Mouse (Mus musculus): ENCODE data around the gene Bcorl1. TPM values are rescaled to one million over a fixed set of nuclear protein-coding genes. Genes with fewer than 3 reads are reported as not detected.

Gene Bcorl1
- polyA plus RNA-seq, 1 experiment: 1.9 TPM

DNA sequence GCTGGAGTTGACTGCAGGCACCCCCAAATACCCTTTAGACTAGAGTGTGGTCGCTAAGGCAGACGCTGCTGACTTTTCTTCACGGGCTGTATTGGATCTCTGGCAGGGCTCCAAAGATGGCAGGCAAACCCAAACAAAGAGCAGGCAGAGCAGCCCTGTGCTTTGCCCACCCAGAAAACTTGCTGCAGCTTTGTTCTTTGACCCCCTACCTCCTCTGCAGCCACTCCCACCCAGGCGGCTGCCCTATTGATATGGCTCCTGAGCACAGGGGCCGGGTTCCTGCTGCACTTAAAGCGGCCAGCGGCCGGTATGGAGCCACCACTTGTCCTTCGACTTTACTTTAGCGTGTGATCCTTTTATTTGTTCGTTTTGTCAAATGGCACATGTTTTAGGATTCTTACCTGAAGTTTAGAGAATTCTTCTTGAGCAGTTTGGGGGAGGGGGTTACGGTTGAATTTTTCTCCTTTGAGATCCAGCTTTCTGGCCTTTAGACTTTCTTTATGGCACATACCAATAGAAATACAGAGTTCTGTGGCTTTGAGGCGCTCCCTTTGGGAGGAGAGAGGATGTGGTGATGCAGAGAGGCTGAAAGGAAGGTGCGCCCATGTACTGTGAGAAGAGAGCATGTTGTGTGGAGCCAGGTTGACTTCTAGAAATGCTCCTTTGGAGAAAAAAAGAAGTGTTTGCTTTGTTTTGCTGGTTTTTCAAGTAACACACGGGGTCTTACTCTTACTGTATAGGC is 24.8 kb downstream of the Bcorl1 start:
- Histone ChIP-seq H3K4me3 (replicated peaks) (no peak overlapping the region), H3K4me1 (ENCODE audit: control insufficient read depth) (no peaks in the 10 kb centered on the region), H3K9me3 (ENCODE audit: control insufficient read depth, low read length) (no peaks in the 10 kb centered on the region), H3K36me3 (ENCODE audit: control insufficient read depth) (peaks cover 96% of the 10 kb centered on the region), H3K27me3 (ENCODE audit: control insufficient read depth) (no peaks in the 10 kb centered on the region)
- TF ChIP-seq TAL1 (IDR thresholded peaks at IDR 0.05; ENCODE audit: low read length) (no peak), GATA1 (IDR thresholded peaks at IDR 0.05; ENCODE audit: low read length) (no peak)

DNA sequence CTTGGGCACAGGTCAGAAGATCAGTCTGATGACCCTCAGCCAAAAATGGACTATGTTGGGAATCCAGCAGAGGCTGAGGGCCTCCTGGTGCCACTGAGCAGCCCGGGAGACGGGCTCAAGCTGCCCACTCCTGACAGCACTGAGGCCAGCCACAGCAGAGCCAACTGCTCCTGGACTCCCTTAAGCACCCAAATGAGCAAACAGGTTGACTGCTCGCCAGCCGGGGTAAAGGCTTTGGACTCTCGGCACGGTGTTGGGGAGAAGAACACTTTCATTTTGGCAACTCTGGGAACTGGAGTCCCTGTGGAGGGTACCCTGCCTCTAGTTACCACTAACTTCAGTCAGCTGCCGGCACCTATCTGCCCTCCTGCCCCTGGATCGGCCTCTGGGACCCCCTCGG is 26.7 kb downstream of the Bcorl1 start:
- TF ChIP-seq TAL1 (IDR thresholded peaks at IDR 0.05; ENCODE audit: low read length): no peak
- TF ChIP-seq GATA1 (IDR thresholded peaks at IDR 0.05; ENCODE audit: low read length): no peak
- H3K4me1 ChIP-seq (ENCODE audit: control insufficient read depth): no peaks in the 10 kb centered on the region
- H3K36me3 ChIP-seq (ENCODE audit: control insufficient read depth): peaks cover 98% of the 10 kb centered on the region
- H3K4me3 ChIP-seq (replicated peaks): no peak overlapping the region
- H3K27me3 ChIP-seq (ENCODE audit: control insufficient read depth): no peaks in the 10 kb centered on the region
- H3K9me3 ChIP-seq (ENCODE audit: control insufficient read depth, low read length): no peaks in the 10 kb centered on the region

DNA sequence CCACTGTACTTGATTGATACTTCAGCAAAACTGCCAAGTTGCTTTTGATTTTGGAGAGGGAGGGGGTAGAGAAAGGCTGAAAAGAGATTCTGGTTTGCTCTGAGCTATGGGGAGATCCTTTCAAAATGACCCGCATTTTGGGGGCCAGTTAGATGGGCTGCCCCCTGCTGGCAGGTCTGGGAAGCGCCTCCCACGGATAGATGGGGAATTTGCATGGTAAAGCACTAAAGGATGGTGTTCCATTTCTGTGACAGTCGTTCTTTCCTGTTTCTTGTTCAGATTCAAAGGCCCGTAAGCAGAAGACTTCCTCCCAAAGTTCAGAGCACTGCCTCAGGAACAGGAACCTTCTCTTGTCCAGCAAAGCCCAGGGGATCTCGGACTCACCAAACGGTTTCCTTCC is 42.5 kb downstream of the Bcorl1 start:
- no peaks in the 10 kb centered on the region for H3K9me3 ChIP-seq (ENCODE audit: control insufficient read depth, low read length)
- H3K4me1 ChIP-seq (ENCODE audit: control insufficient read depth): no peaks in the 10 kb centered on the region
- H3K4me3 ChIP-seq (replicated peaks): no peak overlapping the region
- peaks cover 93% of the 10 kb centered on the region for H3K36me3 ChIP-seq (ENCODE audit: control insufficient read depth)
- no peak for TF ChIP-seq TAL1 (IDR thresholded peaks at IDR 0.05; ENCODE audit: low read length)
- no peak for TF ChIP-seq GATA1 (IDR thresholded peaks at IDR 0.05; ENCODE audit: low read length)
- H3K27me3 ChIP-seq (ENCODE audit: control insufficient read depth): no peaks in the 10 kb centered on the region

DNA sequence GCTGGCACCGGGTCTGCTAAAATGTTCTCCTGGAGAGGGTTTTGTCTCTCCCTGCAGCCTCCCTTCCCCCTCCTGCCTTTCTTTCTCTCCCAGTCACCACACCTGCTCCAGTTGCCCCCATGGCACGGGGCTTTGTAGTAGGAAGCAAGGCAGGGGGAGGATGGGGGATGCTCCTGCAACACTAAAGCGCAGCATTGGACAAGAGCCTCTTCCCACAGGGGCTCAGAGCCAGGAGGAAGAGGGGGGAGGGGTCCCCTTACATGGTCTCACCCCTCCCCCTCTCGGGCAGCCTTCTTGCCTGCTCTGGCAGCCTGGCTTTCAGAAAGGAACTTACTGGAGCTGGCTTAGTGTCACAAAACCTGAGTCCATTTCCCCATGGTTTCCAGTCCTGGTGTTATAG is 44.8 kb downstream of the Bcorl1 start:
- no peak for TF ChIP-seq GATA1 (IDR thresholded peaks at IDR 0.05; ENCODE audit: low read length)
- no peak for TF ChIP-seq TAL1 (IDR thresholded peaks at IDR 0.05; ENCODE audit: low read length)
- no peaks in the 10 kb centered on the region for H3K4me1 ChIP-seq (ENCODE audit: control insufficient read depth)
- peaks cover 94% of the 10 kb centered on the region for H3K36me3 ChIP-seq (ENCODE audit: control insufficient read depth)
- no peaks in the 10 kb centered on the region for H3K9me3 ChIP-seq (ENCODE audit: control insufficient read depth, low read length)
- no peaks in the 10 kb centered on the region for H3K27me3 ChIP-seq (ENCODE audit: control insufficient read depth)
- H3K4me3 ChIP-seq (replicated peaks): no peak overlapping the region

DNA sequence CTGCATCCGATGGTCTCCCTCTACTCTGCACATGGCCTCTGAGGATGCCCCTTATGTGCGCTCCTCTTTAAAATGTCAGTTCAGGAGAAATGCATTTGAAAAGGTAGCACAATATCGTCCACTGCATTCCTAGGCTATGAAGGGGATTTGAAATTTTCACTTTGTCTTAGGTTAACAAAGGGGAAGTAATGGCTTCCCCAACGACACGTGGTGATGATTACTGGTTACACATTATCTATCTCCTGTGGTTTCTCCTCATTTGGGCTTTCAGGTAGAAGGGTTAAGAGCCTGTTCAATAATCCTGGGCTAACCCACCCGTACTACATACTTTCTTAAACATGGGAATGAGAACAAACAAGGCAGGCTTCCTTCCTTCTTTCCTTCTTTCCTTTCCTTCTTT is 48.2 kb downstream of the Bcorl1 start:
- Histone ChIP-seq H3K9me3 (ENCODE audit: control insufficient read depth, low read length) (no peaks in the 10 kb centered on the region), H3K4me3 (replicated peaks) (no peak overlapping the region), H3K4me1 (ENCODE audit: control insufficient read depth) (no peaks in the 10 kb centered on the region), H3K27me3 (ENCODE audit: control insufficient read depth) (no peaks in the 10 kb centered on the region), H3K36me3 (ENCODE audit: control insufficient read depth) (peaks cover 96% of the 10 kb centered on the region)
- TF ChIP-seq TAL1 (IDR thresholded peaks at IDR 0.05; ENCODE audit: low read length) (no peak), GATA1 (IDR thresholded peaks at IDR 0.05; ENCODE audit: low read length) (no peak)

DNA sequence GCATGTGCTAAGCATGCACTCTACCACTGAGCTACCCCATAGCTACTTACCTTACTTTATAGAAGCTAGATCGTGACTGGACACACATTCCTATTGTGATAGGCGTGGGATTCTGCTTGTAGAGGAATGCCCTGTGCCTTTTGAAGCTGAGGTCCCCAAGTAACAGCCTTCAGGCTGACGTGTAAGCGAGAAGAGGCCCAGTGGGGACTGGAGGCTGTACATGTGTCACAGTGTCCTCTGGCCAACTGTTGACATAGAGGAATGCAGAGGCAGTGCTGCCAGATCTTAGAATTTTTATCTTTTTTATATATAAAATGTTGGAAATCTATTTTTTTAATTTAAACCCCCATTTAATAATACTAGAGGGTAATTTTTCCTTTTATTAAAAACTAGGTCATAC is 58.8 kb downstream of the Bcorl1 start:
- H3K4me3 ChIP-seq (replicated peaks): no peak overlapping the region
- no peaks in the 10 kb centered on the region; the same call in 1 of the 2 replicates for H3K9me3 ChIP-seq (ENCODE audit: control insufficient read depth, low read length)
- TF ChIP-seq GATA1 (IDR thresholded peaks at IDR 0.05; ENCODE audit: low read length): no peak
- TF ChIP-seq TAL1 (IDR thresholded peaks at IDR 0.05; ENCODE audit: low read length): no peak
- no peaks in the 10 kb centered on the region for H3K27me3 ChIP-seq (ENCODE audit: control insufficient read depth)
- H3K4me1 ChIP-seq (ENCODE audit: control insufficient read depth): no peaks in the 10 kb centered on the region
- H3K36me3 ChIP-seq (ENCODE audit: control insufficient read depth): peaks cover 93% of the 10 kb centered on the region

DNA sequence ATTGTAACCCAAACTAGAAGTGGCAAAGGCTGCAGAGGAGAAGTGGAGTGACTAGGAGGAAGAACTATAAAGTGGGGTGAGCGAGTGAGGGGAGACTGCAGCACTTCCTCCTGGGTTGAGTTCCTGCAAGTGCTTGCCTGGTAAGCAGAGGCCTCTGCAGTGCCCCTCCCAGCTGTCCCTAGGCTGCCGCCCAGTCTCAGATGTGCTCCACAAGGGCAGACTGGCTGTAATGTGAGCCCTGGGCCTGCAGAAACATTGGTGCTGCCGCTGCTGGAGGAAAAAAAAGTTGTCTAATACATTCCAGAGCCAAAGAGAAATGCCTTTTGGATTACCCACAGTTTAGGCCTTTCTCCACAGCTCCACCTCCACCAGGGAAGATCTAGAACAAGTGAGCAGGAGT is 64.0 kb downstream of the Bcorl1 start:
- Histone ChIP-seq H3K4me1 (ENCODE audit: control insufficient read depth) (peaks cover 13% of the 10 kb centered on the region), H3K9me3 (ENCODE audit: control insufficient read depth, low read length) (no peaks in the 10 kb centered on the region; the same call in 1 of the 2 replicates), H3K4me3 (replicated peaks) (no peak overlapping the region), H3K27me3 (ENCODE audit: control insufficient read depth) (no peaks in the 10 kb centered on the region; the same call in 1 of the 2 replicates), H3K36me3 (ENCODE audit: control insufficient read depth) (peaks cover 71% of the 10 kb centered on the region)
- TF ChIP-seq GATA1 (IDR thresholded peaks at IDR 0.05; ENCODE audit: low read length): no peak
- no peak for TF ChIP-seq TAL1 (IDR thresholded peaks at IDR 0.05; ENCODE audit: low read length)

DNA sequence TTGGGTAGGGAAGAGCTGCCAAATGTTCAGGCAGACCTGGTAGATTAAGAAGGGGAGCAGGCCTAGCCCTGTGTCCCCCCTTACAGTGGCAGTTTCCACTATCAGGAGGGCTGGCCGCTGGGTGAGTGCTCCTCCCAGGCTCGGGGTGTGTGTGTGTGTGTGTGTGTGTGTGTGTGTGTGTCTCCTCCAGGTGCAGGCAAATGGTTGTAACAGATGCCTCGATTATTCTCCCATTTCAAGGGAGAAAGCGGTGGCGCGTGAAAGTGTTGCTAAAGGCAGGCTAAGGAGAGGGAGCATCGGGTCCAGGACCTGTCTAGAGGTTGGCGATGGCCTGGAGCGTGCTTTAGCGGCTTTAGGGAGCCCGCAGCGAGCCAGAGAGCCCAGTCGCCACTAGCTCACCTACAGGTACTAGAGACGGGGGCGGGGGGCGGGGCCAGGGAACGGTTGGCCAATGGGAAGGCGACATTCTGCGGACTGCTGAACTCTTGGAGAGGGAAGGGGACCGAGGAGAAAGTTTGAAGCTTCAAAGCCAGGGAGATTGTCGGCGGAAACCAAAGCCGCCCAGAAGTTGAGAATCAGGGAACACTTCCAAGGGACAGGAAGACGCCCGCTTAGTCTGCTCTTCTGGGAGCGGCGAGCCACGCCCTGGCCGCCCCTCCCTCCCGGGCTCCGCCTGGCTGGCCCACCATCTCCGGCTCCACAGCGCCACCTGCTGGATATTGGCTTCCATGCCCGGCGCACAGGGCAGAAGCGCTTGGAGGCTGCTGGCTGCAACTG is 68.6 kb downstream of the Bcorl1 start:
- Histone ChIP-seq H3K9me3 (ENCODE audit: control insufficient read depth, low read length) (no peaks in the 10 kb centered on the region), H3K4me3 (replicated peaks) (peak overlapping the region; percentile 68), H3K27me3 (ENCODE audit: control insufficient read depth) (no peaks in the 10 kb centered on the region; the same call in 1 of the 2 replicates), H3K4me1 (ENCODE audit: control insufficient read depth) (peaks cover 20% of the 10 kb centered on the region), H3K36me3 (ENCODE audit: control insufficient read depth) (peaks cover 26% of the 10 kb centered on the region)
- TF ChIP-seq TAL1 (IDR thresholded peaks at IDR 0.05; ENCODE audit: low read length) (no peak), GATA1 (IDR thresholded peaks at IDR 0.05; ENCODE audit: low read length) (no peak)

DNA sequence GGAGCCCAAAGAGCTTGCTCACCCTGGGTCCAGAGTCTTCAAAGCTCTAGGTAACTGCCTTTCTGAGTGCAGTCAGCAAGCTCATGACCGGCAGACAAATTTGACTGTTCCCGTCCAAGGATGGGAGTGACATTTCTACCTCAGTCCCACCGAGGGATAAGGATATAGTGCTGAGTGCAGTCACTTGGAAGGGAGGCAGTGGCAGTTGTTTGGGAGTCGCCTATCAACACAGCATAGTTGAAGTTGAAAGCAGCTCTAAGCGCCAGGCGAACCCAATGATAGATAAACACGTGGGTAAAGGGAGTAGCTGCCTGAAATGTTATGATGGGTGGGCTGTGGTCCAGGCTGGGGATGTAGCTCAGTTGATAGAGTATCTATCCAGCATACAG is 69.2 kb downstream of the Bcorl1 start:
- TF ChIP-seq TAL1 (IDR thresholded peaks at IDR 0.05; ENCODE audit: low read length): no peak
- TF ChIP-seq GATA1 (IDR thresholded peaks at IDR 0.05; ENCODE audit: low read length): no peak
- peaks cover 20% of the 10 kb centered on the region for H3K4me1 ChIP-seq (ENCODE audit: control insufficient read depth)
- peak overlapping the region; percentile 68 for H3K4me3 ChIP-seq (replicated peaks)
- no peaks in the 10 kb centered on the region; the same call in 1 of the 2 replicates for H3K27me3 ChIP-seq (ENCODE audit: control insufficient read depth)
- peaks cover 26% of the 10 kb centered on the region for H3K36me3 ChIP-seq (ENCODE audit: control insufficient read depth)
- H3K9me3 ChIP-seq (ENCODE audit: control insufficient read depth, low read length): no peaks in the 10 kb centered on the region
